Mouse (Mus musculus) liver, adult 2 months (tissue): ENCODE data around the gene Gpr25.

Experiments
- CTCF ChIP-seq: fragments of 200-500 bp; IDR thresholded peaks from 2 replicates; pipeline ENCODE4 v1.5.1; 2011; ENCODE audit warnings: low read depth, low read length, control low read depth
- POLR2A ChIP-seq: fragments of 200-500 bp; IDR thresholded peaks from 2 replicates; pipeline ENCODE4 v1.6.1; 2011; ENCODE audit warnings: low read length, control low read depth; ENCODE audit not compliant: insufficient read depth; ENCODE audit errors: extremely low read depth

DNA sequence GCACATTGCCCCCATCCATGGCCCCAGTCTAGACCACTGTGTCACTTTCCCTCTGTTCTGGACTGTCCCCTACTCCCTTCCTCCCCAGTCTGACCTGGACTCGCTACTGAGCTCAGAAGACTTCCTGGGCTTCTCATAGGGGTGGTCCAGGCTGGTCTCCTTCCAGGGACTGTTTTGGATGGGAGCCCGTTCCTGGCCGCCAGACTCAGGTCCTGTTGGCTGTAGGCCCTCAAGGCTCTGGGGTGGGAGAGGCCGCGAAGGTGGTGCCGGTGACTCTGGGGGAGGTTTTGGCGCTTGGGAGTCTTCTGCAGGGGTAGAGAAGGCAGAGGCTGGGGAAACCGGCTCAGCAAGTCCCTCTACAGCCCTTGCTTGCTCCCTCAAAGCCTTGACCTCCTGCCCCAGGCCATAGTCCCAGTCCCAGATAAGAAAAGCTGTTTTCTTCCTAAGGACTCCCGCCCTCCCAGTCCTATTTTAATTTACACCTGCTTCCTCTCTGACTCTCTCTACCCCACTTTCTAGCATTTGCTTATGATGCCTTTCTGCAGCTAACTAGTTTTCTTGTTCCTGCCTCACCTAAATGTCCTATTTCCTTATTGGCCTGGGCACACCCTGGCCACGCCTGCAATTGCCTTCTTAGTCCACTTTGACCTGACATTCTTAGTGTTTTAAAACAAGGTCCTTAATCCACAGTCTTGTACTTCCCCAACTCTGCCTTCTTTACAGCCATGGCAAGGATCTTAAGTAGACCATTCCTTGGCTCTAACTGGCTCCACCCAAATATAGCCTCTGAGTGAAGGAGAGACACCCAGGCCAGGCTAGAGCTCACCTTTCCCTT is 40.4 kb downstream of the Gpr25 start:
- TF ChIP-seq CTCF (no peak), POLR2A (no peak)
